Mouse (Mus musculus) spleen, postnatal 4 days (tissue): Measurements from ENCODE around the gene Kiss1r.

Experiments used
- DNase-seq, 2 experiments: peaks; one replicate each; pipeline ENCODE4 v3.0.0; 2022; ENCODE audit warnings: low spot score in 2 of 2

The Kiss1r gene

DNA sequence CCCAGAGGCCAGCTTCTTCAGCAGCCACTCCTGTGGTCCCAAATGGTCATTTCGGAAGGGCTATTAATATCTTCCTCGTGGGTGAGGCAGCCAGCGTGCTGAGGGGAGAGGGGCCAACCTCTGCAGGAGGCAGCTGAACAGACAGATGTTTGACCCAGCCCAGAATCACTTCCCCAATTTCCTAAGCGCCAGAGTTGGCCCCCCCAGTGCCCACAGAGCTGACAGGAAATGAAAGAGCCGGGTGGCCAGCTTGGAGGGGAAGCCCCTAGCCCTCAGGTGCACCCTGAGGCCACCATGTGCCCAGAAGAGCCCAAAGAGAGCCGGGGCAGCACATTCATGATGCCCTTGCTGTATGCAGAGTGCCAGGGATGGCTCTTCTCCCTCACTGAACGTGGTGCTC lies 24.0 kb downstream of the Kiss1r start:
- peak in 1 of 2 experiments; percentile 76 for DNase-seq

DNA sequence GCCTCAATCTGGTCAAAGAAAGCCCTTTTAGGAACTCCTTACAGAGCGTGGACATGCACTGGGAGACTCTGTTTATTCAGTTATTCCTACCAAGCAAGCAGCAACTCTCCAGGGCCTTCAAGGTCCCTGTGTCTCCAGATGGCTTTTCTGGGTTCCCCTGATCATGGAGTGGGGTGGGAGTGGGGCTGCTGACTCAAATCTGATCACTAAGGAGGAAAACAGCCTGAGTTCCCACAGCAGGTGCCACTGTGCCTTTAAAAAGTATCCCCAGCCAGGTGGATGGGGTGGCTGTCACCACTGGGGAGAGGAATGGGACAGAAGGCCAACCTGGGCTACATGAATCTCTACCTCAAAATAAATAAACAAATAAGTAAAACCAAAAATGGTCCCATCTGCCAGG lies 26.2 kb downstream of the Kiss1r start:
- no peak for DNase-seq

DNA sequence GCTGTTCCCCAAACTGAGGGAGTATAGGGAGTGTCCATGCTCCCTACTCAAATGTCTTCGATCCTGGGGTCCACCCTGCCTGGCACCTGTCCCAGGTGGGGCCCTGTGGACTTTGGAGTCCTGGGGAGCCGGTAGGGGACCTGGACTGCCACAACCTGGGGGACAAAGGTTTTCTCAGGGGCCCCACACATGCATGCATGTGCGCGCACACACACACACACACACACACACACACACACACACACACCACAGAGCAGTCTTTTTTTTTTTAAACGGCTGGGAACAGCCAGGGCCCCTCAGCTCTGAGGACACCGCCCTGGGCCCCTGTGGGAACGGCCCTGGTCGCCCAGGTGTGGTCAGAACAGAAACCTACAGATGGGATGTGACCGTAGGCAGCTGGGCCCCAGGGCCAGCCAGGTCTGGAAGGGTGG lies 26.7 kb downstream of the Kiss1r start:
- DNase-seq = no peak

DNA sequence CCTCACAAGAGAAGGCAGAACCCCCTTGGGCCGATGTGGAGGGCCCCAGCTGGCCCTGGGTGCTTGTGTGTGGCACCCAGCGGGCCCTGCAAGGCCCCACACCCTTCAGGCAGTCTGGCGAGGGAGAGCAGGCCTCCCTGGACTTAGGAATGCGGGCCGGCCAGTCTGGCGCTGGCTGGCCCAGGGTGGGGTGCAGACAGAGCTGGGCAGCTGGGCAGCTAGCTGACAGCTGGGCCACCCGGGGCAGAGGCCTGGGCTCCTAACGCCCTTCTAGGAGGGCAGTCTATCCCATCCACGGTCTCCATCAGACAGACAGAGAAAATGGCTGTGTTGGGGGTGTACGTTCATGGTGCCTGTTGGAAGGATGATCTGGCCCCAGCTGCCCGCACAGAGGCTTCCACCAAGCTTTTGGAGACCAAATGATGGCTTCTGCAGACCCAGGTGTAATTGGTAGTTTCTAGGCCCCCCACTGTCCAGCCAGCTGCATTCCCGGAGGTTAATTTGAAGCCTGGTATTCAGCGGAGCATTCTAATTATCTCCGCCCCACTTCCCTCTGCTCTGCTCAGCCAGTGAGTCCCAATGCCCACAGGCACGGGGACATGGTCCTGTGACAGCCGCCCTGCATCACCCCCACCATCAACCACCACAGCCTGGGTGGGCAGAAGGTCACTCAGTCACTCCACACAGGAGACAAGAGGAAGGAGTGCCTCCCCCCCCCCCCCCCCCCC lies 28.9 kb downstream of the Kiss1r start:
- DNase-seq = no peak

DNA sequence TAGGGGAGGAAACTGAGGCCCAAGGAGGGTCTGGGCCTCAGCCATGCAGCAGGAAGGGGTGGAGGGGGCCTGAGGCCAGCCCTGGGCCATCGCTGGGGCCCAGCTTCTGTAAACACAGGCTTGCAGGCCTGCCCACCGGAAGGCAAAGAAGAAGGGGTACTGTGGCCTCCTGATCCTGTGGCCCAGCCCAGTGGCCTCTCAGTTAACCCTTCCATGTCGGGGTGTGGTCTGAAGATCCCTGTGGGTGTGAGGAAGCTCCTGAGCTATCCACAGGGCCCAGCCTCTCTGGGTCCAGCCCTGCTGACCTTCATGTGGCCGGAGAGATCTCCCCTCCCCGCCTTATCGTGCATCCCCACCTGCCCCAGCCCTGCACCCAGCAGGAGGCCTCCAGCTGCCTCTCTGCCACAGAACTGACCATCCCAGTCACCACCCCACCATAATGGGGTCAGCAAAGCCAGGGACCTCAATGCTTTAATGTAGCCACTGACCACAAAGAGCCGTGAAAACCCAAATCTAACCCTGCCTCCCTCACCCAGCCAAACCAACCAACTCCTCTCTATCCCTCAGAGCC lies 30.1 kb downstream of the Kiss1r start:
- peak in 1 of 2 experiments; percentile 73 for DNase-seq

DNA sequence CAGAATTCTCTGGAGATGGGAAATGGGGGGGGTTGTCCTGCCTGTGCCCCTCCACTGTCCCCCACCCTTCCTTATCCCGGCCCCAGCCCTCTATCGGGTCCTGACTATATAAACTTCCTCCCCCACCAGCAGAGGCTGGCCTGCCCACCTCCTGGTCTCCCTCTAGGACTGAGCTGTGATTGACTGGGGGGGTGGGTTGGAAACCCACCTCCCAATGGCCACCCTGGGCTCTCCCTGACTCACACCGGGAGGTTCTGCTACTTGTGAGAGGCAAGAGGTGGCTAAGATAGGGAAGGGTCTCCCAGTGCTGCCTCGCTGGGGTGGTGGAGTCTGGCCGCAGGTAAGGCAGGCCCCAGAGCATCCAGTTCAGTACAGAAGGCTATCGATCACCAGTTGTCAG lies 30.7 kb downstream of the Kiss1r start:
- no peak for DNase-seq

DNA sequence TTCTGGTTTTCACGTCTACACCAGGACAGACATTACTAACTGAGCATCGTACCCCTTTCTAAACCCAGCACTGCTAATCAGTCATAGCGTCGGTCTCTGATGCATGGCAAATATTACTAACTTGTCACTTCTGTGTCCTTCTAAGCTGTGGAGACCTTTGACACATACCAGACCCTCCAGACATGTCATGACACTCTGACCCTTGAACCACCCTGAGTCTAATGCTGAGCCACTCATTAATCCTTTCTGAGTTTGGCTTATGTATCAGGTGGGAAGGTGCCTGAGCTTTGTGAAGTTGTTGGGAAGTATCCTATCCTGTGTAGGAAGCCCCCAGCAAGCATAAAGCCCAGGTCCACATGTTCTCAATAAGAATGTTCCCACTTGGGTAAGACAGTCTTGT lies 33.1 kb downstream of the Kiss1r start:
- DNase-seq = no peak

DNA sequence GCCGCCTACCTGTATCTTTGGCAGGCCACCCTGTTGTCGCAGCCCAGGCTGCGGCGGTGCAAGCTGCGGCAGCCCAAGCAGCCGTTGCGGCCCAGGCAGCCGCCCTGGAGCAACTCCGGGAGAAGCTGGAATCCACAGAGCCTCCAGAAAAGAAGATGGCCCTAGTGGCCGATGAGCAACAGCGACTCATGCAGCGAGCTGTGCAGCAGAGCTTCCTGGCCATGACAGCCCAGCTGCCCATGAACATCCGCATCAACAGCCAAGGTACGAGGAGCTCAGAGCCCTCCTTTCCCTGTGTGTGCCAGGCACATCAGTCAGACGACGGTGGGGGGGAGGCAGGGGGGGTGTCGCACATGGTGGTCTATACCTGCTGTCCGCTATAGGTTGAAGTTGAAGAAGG lies 33.9 kb downstream of the Kiss1r start:
- DNase-seq = no peak

DNA sequence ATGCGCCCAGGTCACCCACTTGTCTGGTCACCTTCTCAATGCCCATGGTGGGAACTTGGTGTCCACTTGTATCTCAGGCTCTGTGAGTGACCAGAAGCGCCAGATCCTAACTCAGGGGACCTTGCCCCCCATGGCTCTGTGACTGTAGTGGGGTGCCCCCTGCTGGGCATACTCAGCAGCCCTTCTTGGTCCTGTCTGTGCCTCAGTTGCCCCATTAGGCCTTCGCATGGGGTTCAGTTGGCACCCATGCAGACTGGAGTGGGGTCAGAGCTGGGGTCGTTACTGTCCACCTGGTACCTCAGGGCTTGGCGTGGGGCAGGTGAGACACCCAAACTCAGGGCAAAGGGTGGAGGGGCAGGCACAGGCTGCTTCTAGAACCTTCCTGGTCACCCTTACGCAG lies 37.2 kb downstream of the Kiss1r start:
- no peak for DNase-seq

DNA sequence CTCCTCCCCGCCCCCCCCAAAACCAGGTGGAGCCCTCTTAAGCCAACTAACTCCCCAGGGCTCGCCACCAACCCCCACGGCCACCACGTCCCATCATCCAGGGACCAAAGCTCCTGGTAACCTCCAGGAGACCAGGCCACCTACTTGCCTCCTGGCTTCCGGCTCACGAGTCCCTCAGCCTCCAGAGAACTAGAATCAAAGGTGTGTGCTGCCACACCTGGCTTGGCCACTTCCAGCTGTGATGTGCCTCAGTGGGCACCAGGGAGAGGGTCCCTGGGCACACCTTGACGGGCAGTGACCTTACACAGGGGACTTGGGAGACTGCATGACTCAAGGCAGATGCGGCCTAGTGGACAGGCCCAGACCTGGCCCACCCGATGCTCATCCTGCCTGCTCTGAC lies 38.9 kb downstream of the Kiss1r start:
- DNase-seq = no peak

DNA sequence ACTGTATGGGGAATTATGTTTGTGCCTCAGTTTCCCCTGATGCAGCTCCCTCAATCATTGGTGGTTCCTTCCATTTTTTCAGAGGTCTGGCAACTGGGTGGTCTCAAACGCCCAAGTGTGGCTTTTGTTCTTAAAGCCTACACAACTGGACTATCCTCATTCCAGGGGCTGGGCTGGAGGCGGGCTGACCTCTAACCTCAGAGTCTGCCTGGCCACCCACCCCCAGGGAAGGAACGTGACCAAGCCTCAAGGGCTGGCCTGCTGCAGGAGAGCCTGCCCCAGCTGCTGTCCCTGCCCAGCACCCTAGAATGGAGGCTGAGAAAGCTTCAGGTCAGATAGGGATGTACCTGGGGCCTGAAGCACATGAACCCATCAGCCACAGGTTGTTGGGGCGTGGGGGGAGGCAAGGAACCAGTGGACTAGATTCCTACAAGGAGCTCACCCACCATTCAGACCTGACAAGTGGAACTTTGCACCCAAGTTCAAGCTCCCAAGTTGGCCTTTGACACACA lies 39.9 kb downstream of the Kiss1r start:
- DNase-seq = no peak

DNA sequence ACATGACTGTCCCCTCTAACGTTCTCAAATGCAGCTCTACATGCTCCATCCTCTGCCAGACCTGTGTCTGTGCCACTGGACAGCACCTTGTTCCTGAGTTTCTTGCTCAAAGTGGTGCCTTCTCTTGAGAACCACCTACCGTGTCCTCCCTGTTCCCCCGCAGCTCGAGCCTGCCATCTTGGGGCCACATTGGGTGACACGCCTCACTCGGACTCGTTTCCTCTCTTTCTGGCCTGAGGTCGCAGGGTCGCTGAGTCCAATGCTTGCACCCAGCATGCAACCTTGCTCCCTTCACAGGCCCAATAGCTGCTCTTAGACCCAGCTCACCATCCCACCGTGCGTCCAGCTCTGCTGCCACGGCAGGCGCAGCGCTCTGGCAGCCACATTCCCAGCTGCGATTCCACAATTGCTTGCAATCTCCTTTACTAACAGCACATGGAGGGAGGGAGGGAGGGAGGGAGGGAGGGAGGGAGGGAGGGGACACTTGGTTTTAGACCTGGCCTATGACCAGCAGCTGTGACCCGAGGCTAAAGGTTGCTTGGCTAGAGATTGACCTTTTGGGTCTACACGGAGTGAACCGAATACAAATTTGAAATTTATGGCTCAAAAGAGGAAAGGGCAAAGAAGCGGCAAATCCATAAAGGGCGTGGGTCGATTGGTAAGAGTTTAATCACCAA lies 41.5 kb downstream of the Kiss1r start:
- peak; percentile 86 to 94 for DNase-seq

DNA sequence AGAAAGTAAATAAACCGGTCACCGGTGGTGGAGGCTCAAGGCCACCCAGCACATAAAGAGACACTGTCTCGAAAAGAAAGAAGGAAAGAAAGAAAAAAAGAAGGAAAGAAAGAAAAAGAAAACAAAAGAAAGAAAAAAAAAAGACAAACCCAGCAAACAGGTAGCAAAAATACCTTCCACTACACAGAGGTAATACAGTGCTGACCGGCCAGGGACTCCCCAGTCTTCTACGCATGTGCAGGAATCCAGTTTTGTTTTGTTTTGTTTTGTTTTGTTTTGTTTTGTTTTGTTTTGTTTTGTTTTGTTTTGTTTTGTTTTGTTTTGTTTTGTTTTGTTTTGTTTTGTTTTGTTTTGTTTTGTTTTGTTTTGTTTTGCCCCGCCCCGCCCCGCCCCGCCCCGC lies 42.6 kb downstream of the Kiss1r start:
- DNase-seq = peak in 1 of 2 experiments; percentile 51

DNA sequence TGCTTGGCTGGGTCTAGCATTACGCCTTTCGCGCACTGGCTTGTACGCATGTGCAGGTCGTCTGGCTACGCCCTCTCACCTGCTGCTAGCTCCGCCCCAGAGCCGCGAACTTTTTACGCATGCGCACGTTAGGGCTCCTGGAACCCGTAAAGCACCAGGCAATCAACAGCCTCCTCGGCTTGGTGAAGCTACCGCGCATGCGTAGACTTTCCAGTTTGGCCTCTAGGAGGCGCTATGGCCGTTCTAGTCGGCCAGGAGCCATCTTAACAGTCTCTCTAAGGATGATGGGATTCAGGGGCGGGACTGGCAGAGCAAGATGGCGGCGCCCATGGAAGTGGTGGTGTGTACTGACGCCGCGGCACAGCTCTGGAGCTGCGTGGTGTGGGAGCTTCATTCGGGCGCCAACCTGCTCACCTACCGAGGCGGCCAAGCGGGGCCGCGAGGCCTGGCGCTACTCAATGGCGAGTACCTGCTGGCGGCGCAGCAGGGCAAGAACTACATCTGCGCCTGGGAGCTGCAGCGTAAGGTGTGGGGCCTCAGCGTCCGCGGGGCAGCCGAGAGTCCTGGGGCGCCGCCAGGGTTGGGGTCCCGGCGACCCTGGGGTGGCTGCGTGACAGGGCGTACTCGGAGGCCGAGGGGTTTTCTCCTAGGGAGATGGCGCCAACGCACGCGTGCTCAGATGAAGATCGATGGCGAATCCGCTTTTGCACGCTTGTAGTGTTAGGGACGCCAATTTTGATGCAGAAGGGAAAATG lies 43.3 kb downstream of the Kiss1r start, which contains the start of gene Wdr18:
TSS of gene Wdr18 (plus strand) at position 306 of the 755 bp plus-strand sequence.
- DNase-seq = peak; percentile 100

DNA sequence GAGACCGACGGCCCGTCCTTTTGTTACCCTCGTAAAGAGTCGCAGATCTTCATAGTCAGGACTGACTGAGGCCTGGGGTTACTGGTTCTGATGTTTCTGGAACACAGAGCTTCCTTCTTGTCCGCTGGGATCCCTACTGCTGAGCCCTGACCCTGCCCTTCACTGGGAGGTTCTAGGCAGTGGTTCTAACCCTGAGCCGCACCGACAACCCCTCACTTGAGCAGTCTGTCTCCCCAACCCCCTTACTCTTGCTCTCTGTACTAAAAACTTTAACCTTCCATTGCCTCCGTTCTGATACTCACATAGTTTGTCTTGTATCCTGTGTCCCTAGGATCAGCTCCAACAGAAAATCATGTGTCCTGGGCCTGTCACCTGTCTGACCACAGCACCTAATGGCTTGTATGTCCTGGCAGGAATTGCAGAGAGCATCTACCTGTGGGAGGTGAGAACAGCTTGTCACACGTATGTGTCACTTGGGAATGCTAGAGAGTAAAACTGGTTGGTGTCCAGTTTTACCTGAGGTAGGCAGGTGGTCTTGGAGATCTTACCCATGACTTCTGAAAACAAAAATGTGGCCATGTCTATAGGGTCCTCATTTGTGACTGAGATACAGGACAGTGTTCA lies 44.0 kb downstream of the Kiss1r start:
- no peak for DNase-seq

DNA sequence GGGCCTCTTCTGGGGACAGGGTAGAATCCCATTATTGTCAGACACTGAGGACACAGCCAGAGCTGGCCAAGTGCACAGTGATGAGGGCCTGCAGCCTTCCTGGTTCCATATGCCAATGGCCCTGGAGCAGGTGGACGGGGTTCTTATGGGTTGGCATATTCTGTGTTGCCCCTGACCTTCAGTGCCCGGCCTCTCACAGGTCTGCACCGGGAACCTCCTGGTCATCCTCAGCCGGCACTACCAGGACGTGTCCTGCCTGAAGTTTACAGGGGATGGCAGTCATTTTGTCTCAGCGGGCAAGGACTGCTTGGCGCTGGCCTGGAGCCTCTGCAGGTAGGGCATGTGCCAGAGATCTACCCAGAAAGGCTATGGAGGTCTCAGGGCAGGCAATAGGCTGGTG lies 48.0 kb downstream of the Kiss1r start:
- no peak for DNase-seq

DNA sequence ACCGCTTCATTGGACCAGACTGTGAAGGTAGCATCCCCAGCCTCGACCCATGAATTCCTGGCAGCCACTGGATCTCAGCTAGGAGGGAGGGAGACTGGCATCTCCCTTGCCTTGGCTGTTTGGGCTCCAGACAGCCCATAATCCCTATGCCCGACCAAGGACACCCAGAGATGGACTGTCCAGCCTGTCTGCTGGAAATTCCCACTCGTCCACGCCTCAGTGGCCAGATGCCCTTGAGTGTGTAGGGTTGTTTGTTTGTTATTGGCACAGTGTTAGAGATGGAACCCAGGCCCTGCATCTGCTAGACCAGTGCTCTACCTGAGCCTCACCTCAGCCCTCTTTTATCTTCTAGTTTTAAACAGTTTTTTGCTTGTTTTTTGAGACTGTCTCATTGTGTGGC lies 48.6 kb downstream of the Kiss1r start:
- no peak for DNase-seq

DNA sequence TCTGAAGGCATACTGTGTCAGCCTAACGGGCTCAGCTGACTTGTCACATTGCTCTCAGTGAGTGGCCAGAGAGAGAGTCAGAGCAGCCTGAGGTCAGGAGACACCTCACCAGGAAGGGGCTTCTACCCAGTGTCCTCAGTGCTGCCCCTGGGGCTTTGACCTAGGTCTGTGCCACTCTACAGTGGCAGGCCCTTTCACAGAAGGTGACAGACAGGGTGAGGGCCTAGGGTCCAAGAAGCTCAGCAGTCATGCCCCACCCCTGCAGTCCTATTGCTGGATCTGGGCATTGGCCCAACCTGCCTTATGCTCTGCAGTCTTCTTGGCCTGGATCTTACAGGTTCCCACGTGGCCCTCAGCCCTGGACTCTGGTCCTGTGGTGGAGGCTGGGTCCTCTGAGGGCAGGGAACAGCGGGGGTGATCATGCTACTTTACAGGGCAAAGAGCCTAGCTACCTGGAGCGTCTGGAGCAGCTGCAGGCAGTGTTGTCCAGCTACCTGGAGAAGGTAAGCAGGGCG lies 50.2 kb downstream of the Kiss1r start:
- no peak for DNase-seq

DNA sequence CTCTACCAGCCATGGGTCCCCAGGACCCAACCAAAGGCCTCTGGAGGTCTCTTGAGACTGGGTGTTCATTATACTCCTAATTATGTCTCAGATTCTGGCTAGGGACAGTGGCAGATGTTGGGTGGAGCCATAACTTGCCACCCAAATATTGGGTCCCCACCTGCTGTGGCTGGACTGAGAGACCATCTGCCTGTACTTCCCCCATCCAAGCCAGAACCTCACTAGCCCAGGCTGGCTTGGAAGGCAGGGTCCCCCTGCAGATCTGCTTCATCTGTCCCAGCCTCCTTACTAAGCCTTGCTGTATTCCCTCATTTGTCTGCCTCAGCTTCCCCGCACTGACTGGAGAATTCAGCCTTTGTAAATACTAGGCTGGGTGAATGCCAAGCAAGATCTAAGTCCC lies 51.4 kb downstream of the Kiss1r start:
- no peak for DNase-seq

DNA sequence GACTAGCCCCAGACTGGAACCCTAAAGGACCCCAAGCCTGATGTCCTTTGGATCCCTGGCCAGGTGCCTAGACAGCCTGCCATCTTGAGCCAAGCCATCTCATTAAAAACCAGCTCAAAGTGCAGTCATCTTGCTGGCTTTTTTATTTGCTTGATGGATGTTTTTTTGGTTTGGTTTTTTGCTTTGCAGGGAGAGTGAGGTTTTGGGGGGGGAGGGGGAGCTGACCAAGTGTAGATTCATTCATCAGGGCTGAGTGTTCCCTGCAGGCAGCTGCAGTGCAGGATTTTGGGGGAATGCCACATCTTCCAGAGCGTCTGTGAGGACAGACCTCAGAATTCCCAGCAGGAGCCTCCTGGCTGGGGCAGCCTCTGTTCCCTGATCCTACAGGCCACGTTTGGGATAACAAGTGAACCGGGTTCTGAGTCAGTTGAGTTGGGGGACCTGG lies 52.4 kb downstream of the Kiss1r start:
- DNase-seq = no peak

DNA sequence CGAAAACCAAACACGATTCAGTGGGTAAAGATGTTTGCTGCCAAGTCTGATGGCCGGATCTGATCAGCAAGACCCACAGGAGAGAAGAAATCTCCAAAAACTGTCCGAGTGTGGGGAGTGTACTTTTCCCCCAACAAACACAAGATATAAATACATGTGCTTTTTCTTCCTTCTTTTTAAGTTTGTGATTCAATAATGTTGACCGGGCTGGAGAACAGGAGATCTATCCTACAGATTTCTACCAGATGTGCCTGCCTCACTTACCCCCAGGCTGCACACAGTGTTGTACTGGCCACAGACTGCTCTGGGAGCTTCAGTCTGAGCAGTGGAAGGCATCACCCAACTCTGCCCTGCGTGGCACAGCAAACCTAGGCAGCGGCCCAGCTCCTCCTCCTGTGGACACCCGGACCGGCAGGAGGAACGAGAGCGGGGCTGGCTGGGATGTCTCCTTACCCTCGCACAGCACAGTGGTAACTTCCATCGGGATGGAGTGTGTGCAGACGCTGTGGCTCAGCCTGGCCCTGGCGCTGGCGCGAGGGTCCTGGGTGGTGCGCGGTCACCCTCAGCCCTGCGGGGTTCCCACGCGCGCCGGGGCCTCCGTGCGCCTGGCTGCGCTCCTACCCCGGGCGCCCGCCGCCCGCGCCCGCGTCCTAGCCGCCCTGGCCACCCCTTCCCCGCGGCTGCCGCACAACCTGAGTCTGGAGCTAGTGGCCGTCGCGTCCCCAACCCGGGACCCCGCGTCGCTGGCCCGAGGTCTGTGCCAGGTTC lies 53.8 kb downstream of the Kiss1r start, which contains the start of gene Grin3b:
TSS of gene Grin3b (plus strand) at position 301 of the 768 bp plus-strand sequence.
- DNase-seq = no peak
